Mouse (Mus musculus) midbrain, postnatal 0 days (tissue): ENCODE results near the gene Gnas. TPM values are rescaled to one million over a fixed set of nuclear protein-coding genes. Genes with fewer than 3 reads are reported as not detected.

Experiments used
- ATAC-seq: fragments of 200-750 bp; cut with Nextera tagmentation; 2 replicates; pipeline ENCODE4 v1.8.0; 2017; ENCODE audit warnings: moderate number of reproducible peaks, mild to moderate bottlenecking, moderate TSS enrichment, moderate library complexity; ENCODE audit not compliant: low FRiP score
- DNase-seq: peaks from one replicate; pipeline ENCODE4 v3.0.0-alpha.2; 2015; ENCODE audit warnings: low spot score
- H3K27ac ChIP-seq: fragments of 300-500 bp; sonication (generic); 2 replicates; pipeline ENCODE4 v1.5.1; 2014; ENCODE audit warnings: low read depth, mild to moderate bottlenecking, low read length, mixed read lengths
- H3K27me3 ChIP-seq: fragments of 300-500 bp; sonication (generic); 2 replicates; pipeline ENCODE4 v1.6.1; 2014; ENCODE audit warnings: low read length, control low read depth, mixed read lengths; ENCODE audit not compliant: insufficient read depth
- H3K36me3 ChIP-seq: fragments of 300-500 bp; sonication (generic); 2 replicates; pipeline ENCODE4 v1.6.1; 2014; ENCODE audit warnings: low read length, control low read depth, mixed read lengths; ENCODE audit not compliant: insufficient read depth
- H3K4me1 ChIP-seq: fragments of 300-500 bp; sonication (generic); 2 replicates; pipeline ENCODE4 v1.6.1; 2014; ENCODE audit warnings: mild to moderate bottlenecking, control low read depth, antibody characterized with exemption, low read length, mixed read lengths; ENCODE audit not compliant: insufficient read depth
- H3K4me2 ChIP-seq: fragments of 300-500 bp; sonication (generic); 2 replicates; pipeline ENCODE4 v1.6.1; 2014; ENCODE audit warnings: low read depth, mild to moderate bottlenecking, low read length, mixed read lengths; ENCODE audit not compliant: poor library complexity, severe bottlenecking
- H3K4me3 ChIP-seq: fragments of 300-500 bp; sonication (generic); 2 replicates; pipeline ENCODE4 v1.5.1; 2014; ENCODE audit warnings: low read depth, mild to moderate bottlenecking, low read length, moderate library complexity
- H3K9ac ChIP-seq: fragments of 300-500 bp; sonication (generic); replicated peaks from 2 replicates; pipeline ENCODE4 v1.6.1; 2014; ENCODE audit warnings: mild to moderate bottlenecking, low read length, moderate library complexity, mixed read lengths; ENCODE audit not compliant: poor library complexity, severe bottlenecking
- H3K9me3 ChIP-seq: fragments of 300-500 bp; sonication (generic); 2 replicates; pipeline ENCODE4 v1.6.1; 2016; ENCODE audit warnings: low read length, control low read depth
- CTCF ChIP-seq: IDR thresholded peaks from 2 replicates; pipeline ENCODE4 v1.5.1; 2016; ENCODE audit warnings: antibody characterized with exemption, mild to moderate bottlenecking
- WGBS: fragments of 180-500 bp; shearing (Covaris S2); extraction: QIAGEN DNeasy Blood & Tissue Kit; methylation state at CpG from one replicate; pipeline ENCODE4 v1.1.7; 2014; 5-methylcytosine and 5-hydroxymethylcytosine counted together
- polyA plus RNA-seq: library from polyadenylated mRNA; unstranded; fragments of >200 nt; fragmentation: Nextera tagmentation; extraction: Ambion mirVana; gene quantifications from 2 replicates; pipeline ENCODE4 v1.2.1, GENCODE M21; 2015
- total RNA-seq: library from RNA; depleted of rRNA; stranded (reverse); fragments of >200 nt; gene quantifications from 2 replicates; pipeline ENCODE4 v1.2.3, GENCODE M21; 2014

Gene Gnas
- total and polyA plus RNA-seq, 2 experiments from 2014 or later: 1,613 to 1,834 TPM

GRCm38 (mm10) chr2:174261801-174262200 lies 22.3 kb upstream of the Gnas start:
- Histone ChIP-seq H3K4me2 (no peak overlapping the region), H3K9ac (no peak overlapping the region), H3K4me1 (peaks cover 3% of the 10 kb centered on the region; the same call in 1 of the 2 replicates), H3K36me3 (no peaks in the 10 kb centered on the region), H3K27ac (no peak overlapping the region), H3K4me3 (no peak overlapping the region), H3K9me3 (no peaks in the 10 kb centered on the region), H3K27me3 (no peaks in the 10 kb centered on the region)
- DNase-seq (no peak), ATAC-seq (no peak)
- 48% methylated on average over 6 of the region's 6 CpGs for WGBS
- TF ChIP-seq CTCF: no peak

- Histone ChIP-seq H3K9me3 (no peaks in the 10 kb centered on the region), H3K36me3 (peaks cover 5% of the 10 kb centered on the region; the same call in 1 of the 2 replicates), H3K27ac (no peak overlapping the region), H3K4me3 (no peak overlapping the region), H3K27me3 (no peaks in the 10 kb centered on the region), H3K4me1 (peaks cover 3% of the 10 kb centered on the region; the same call in 1 of the 2 replicates), H3K4me2 (no peak overlapping the region), H3K9ac (no peak overlapping the region)
- no peak for DNase-seq
- TF ChIP-seq CTCF: no peak
- 88% methylated on average over 5 of the region's 5 CpGs for WGBS
- ATAC-seq: no peak
Measured at GRCm38 (mm10) chr2:174263110-174263815, 20.9 kb upstream of the Gnas start.

- 79% methylated on average over 8 of the region's 8 CpGs for WGBS
- DNase-seq: no peak
Measured at GRCm38 (mm10) chr2:174264248-174264647, 19.9 kb upstream of the Gnas start.

GRCm38 (mm10) chr2:174270416-174270815 lies 13.7 kb upstream of the Gnas start:
- 84% methylated on average over 7 of the region's 7 CpGs for WGBS
- H3K4me1 ChIP-seq: no peaks in the 10 kb centered on the region
- H3K4me2 ChIP-seq: no peak overlapping the region
- peaks cover 5% of the 10 kb centered on the region; the same call in 1 of the 2 replicates for H3K36me3 ChIP-seq
- TF ChIP-seq CTCF: no peak
- no peak overlapping the region for H3K27ac ChIP-seq
- no peak for ATAC-seq
- no peak overlapping the region for H3K4me3 ChIP-seq
- H3K9ac ChIP-seq: no peak overlapping the region
- no peaks in the 10 kb centered on the region for H3K27me3 ChIP-seq
- DNase-seq: no peak
- no peaks in the 10 kb centered on the region for H3K9me3 ChIP-seq

More at GRCm38 (mm10) chr2:174264248-174264647, 19.9 kb upstream of the Gnas start:
- no peak for TF ChIP-seq CTCF
- no peak for ATAC-seq
- Histone ChIP-seq H3K27ac (no peak overlapping the region), H3K4me2 (no peak overlapping the region), H3K27me3 (no peaks in the 10 kb centered on the region), H3K36me3 (peaks cover 5% of the 10 kb centered on the region; the same call in 1 of the 2 replicates), H3K9me3 (no peaks in the 10 kb centered on the region), H3K4me1 (peaks cover 3% of the 10 kb centered on the region; the same call in 1 of the 2 replicates), H3K9ac (no peak overlapping the region), H3K4me3 (no peak overlapping the region)

GRCm38 (mm10) chr2:174271459-174271858 lies 12.7 kb upstream of the Gnas start:
- Histone ChIP-seq H3K9ac (no peak overlapping the region), H3K27me3 (no peaks in the 10 kb centered on the region), H3K27ac (no peak overlapping the region), H3K4me3 (no peak overlapping the region), H3K9me3 (no peaks in the 10 kb centered on the region), H3K4me1 (no peaks in the 10 kb centered on the region), H3K4me2 (no peak overlapping the region), H3K36me3 (peaks cover 5% of the 10 kb centered on the region; the same call in 1 of the 2 replicates)
- no peak for ATAC-seq
- DNase-seq: no peak
- WGBS: 88% methylated on average over 6 of the region's 6 CpGs
- TF ChIP-seq CTCF: no peak

- no peak for TF ChIP-seq CTCF
- Histone ChIP-seq H3K9ac (no peak overlapping the region), H3K27me3 (no peaks in the 10 kb centered on the region), H3K9me3 (no peaks in the 10 kb centered on the region), H3K27ac (no peak overlapping the region), H3K4me2 (no peak overlapping the region), H3K36me3 (no peaks in the 10 kb centered on the region), H3K4me3 (no peak overlapping the region), H3K4me1 (no peaks in the 10 kb centered on the region)
- ATAC-seq: no peak
- no peak for DNase-seq
- 84% methylated on average over 5 of the region's 5 CpGs for WGBS
Measured at GRCm38 (mm10) chr2:174273131-174273530, 11.0 kb upstream of the Gnas start.
